In genomic region chr12:28875471-28875870, GRCm38 (mm10) we compare ENCODE assay signal across 20 mouse cellular contexts.
DNase-seq lines count a peak whose midpoint lies in the region; ATAC-seq and TF ChIP-seq lines count a peak whose summit lies in the region.
"Had no signal": no experiment of that assay in that cellular context is flagged by ENCODE, and none has a peak within 500 bp of the region (broad histone marks: within the 10 kb centered on the region; RNA-seq: fewer than 3 reads in every experiment).

No protein-coding gene starts in this region.

- H3K4me1 ChIP-seq in forebrain, postnatal 0 days (ENCODE audit: insufficient read depth), result no peaks in the 10 kb centered on the region
- H3K4me1 ChIP-seq in forebrain, embryonic 10.5 days, result peaks cover 16% of the 10 kb centered on the region
- peaks cover 25% of the 10 kb centered on the region for H3K4me1 ChIP-seq in midbrain, embryonic 14.5 days (ENCODE audit: control insufficient read depth, insufficient read depth, low read length)
- H3K4me1 ChIP-seq in midbrain, embryonic 11.5 days (ENCODE audit: control insufficient read depth, insufficient read depth, low read length), result 0 out of 2 replicates have a peak, but pooled peaks cover 3% of the 10 kb centered on the region
- H3K4me1 ChIP-seq in midbrain, embryonic 15.5 days, result peaks cover 29% of the 10 kb centered on the region
- H3K4me1 ChIP-seq: heart, embryonic 12.5 days; limb, embryonic 13.5 days; lung, embryonic 15.5 days had no signal

- no peaks in the 10 kb centered on the region for H3K27me3 ChIP-seq in forebrain, postnatal 0 days (ENCODE audit: insufficient read depth, low read length)
- H3K27me3 ChIP-seq in forebrain, embryonic 10.5 days (ENCODE audit: poor library complexity, severe bottlenecking), result no peaks in the 10 kb centered on the region
- H3K27me3 ChIP-seq in midbrain, embryonic 14.5 days (ENCODE audit: control insufficient read depth, insufficient read depth, low read length), result no peaks in the 10 kb centered on the region
- no peaks in the 10 kb centered on the region for H3K27me3 ChIP-seq in midbrain, embryonic 11.5 days (ENCODE audit: control insufficient read depth, insufficient read depth, low read length)
- H3K27me3 ChIP-seq in midbrain, embryonic 15.5 days (replicated peaks), result no peaks in the 10 kb centered on the region
- H3K27me3 ChIP-seq: CH12.LX; heart, embryonic 12.5 days; limb, embryonic 13.5 days; lung, embryonic 15.5 days had no signal

- no peaks in the 10 kb centered on the region for H3K9me3 ChIP-seq in forebrain, postnatal 0 days (ENCODE audit: low read length)
- H3K9me3 ChIP-seq in forebrain, embryonic 10.5 days, result no peaks in the 10 kb centered on the region
- no peaks in the 10 kb centered on the region for H3K9me3 ChIP-seq in midbrain, embryonic 14.5 days (ENCODE audit: control insufficient read depth, low read length)
- H3K9me3 ChIP-seq in midbrain, embryonic 11.5 days (ENCODE audit: control insufficient read depth, low read length), result no peaks in the 10 kb centered on the region
- no peaks in the 10 kb centered on the region for H3K9me3 ChIP-seq in midbrain, embryonic 15.5 days
- H3K9me3 ChIP-seq: heart, embryonic 12.5 days; limb, embryonic 13.5 days; lung, embryonic 15.5 days had no signal

- 72% methylated on average over 8 of the region's 8 CpGs for WGBS in forebrain, postnatal 0 days
- WGBS in forebrain, embryonic 10.5 days, result 94% methylated on average over 8 of the region's 8 CpGs
- WGBS in midbrain, embryonic 14.5 days, result 52% methylated on average over 8 of the region's 8 CpGs
- WGBS in midbrain, embryonic 11.5 days, result 90% methylated on average over 8 of the region's 8 CpGs
- WGBS in midbrain, embryonic 15.5 days, result 57% methylated on average over 8 of the region's 8 CpGs

- H3K36me3 ChIP-seq in forebrain, postnatal 0 days (ENCODE audit: insufficient read depth), result 0 out of 2 replicates have a peak, but pooled peaks cover under 1% of the 10 kb centered on the region
- H3K36me3 ChIP-seq in forebrain, embryonic 10.5 days (replicated peaks), result no peaks in the 10 kb centered on the region
- 0 out of 2 replicates have a peak, but pooled peaks cover under 1% of the 10 kb centered on the region for H3K36me3 ChIP-seq in midbrain, embryonic 14.5 days (ENCODE audit: control insufficient read depth, insufficient read depth, low read length)
- no peaks in the 10 kb centered on the region for H3K36me3 ChIP-seq in midbrain, embryonic 11.5 days (ENCODE audit: control insufficient read depth, insufficient read depth, low read length)
- H3K36me3 ChIP-seq in midbrain, embryonic 15.5 days (replicated peaks), result no peaks in the 10 kb centered on the region
- H3K36me3 ChIP-seq: heart, embryonic 12.5 days; limb, embryonic 13.5 days; lung, embryonic 15.5 days had no signal

- no peak for DNase-seq in forebrain, postnatal 0 days
- no peak for DNase-seq in forebrain, embryonic 10.5 days (ENCODE audit: extremely low spot score, low spot score)
- DNase-seq in midbrain, embryonic 14.5 days, result peak; percentile 49
- DNase-seq in midbrain, embryonic 11.5 days (ENCODE audit: low spot score, missing footprints), result no peak
- no peak for DNase-seq in kidney, postnatal 14 days
- no peak for DNase-seq in urinary bladder, postnatal 10 days (ENCODE audit: low spot score)
- no peak for DNase-seq in cerebellum, postnatal 14 days
- DNase-seq: adrenal gland, postnatal 36 days; cerebellum, adult 18-20 months; cerebellum, postnatal 36 days; heart, postnatal 14 days; kidney, adult 9 months; kidney, postnatal 36 days; thymus, postnatal 4 days had no signal

- H3K9ac ChIP-seq in forebrain, postnatal 0 days, result no peak overlapping the region
- H3K9ac ChIP-seq in midbrain, embryonic 14.5 days (replicated peaks; ENCODE audit: low read length), result no peak overlapping the region
- H3K9ac ChIP-seq in midbrain, embryonic 11.5 days (ENCODE audit: low read length), result no peak overlapping the region
- no peak overlapping the region for H3K9ac ChIP-seq in midbrain, embryonic 15.5 days
- H3K9ac ChIP-seq: heart, embryonic 12.5 days; limb, embryonic 13.5 days; liver, embryonic 14.5 days; lung, embryonic 15.5 days had no signal

- no peak overlapping the region for H3K4me2 ChIP-seq in forebrain, postnatal 0 days (ENCODE audit: low read depth)
- H3K4me2 ChIP-seq in midbrain, embryonic 14.5 days (ENCODE audit: low read length), result no peak overlapping the region
- H3K4me2 ChIP-seq in midbrain, embryonic 11.5 days, result no peak overlapping the region
- H3K4me2 ChIP-seq in midbrain, embryonic 15.5 days, result no peak overlapping the region
- H3K4me2 ChIP-seq: heart, embryonic 12.5 days; limb, embryonic 13.5 days; lung, embryonic 15.5 days had no signal

- ATAC-seq in forebrain, postnatal 0 days, result no peak
- ATAC-seq in midbrain, embryonic 14.5 days (ENCODE audit: low FRiP score, low TSS enrichment), result no peak
- ATAC-seq in midbrain, embryonic 11.5 days (ENCODE audit: low FRiP score), result no peak
- ATAC-seq in midbrain, embryonic 15.5 days (replicated peaks), result no peak

- TF ChIP-seq CTCF in forebrain, postnatal 0 days (IDR thresholded peaks at IDR 0.05; ENCODE audit: low read depth), result no peak

- H3K27ac ChIP-seq in forebrain, postnatal 0 days (ENCODE audit: low read depth, low read length), result 0 out of 2 replicates have a peak overlapping the region, but pooled peaks have one; percentile 22
- H3K27ac ChIP-seq in forebrain, embryonic 10.5 days, result no peak overlapping the region
- peak overlapping the region; percentile 74 for H3K27ac ChIP-seq in midbrain, embryonic 14.5 days (replicated peaks; ENCODE audit: low read depth, low read length)
- no peak overlapping the region for H3K27ac ChIP-seq in midbrain, embryonic 11.5 days (ENCODE audit: low read depth, low read length)
- H3K27ac ChIP-seq in midbrain, embryonic 15.5 days, result peak overlapping the region; percentile 76
- H3K27ac ChIP-seq: limb, embryonic 13.5 days; liver, embryonic 14.5 days; lung, embryonic 15.5 days had no signal

- H3K4me3 ChIP-seq in forebrain, postnatal 0 days (ENCODE audit: low read depth, low read length), result no peak overlapping the region
- no peak overlapping the region for H3K4me3 ChIP-seq in forebrain, embryonic 10.5 days
- H3K4me3 ChIP-seq in midbrain, embryonic 14.5 days (replicated peaks; ENCODE audit: low read depth, low read length), result no peak overlapping the region
- no peak overlapping the region for H3K4me3 ChIP-seq in midbrain, embryonic 11.5 days (ENCODE audit: low read depth, low read length)
- H3K4me3 ChIP-seq in midbrain, embryonic 15.5 days, result no peak overlapping the region
- H3K4me3 ChIP-seq: heart, embryonic 12.5 days; limb, embryonic 13.5 days; lung, embryonic 15.5 days had no signal

Comparison
In these comparisons a context has a peak if more than half of its experiments do, and no peak if none do; other contexts are left out.
1. H3K27ac ChIP-seq: peak in forebrain, postnatal 0 days (single experiment), midbrain, embryonic 14.5 days (single experiment) and midbrain, embryonic 15.5 days (single experiment); none in forebrain, embryonic 10.5 days (single experiment) and midbrain, embryonic 11.5 days (single experiment).